Mouse (Mus musculus) embryonic fibroblast, embryonic 13.5 days (primary cell): ENCODE data around the gene Eef1akmt1. TPM values are rescaled to one million over a fixed set of nuclear protein-coding genes. Genes with fewer than 3 reads are reported as not detected.

ENCODE experiments used
- H3K27ac ChIP-seq: 2 replicates; pipeline ENCODE4 v1.5.1; 2012; ENCODE audit warnings: low read length, control low read depth, inconsistent platforms; ENCODE audit not compliant: insufficient read depth
- H3K4me1 ChIP-seq: 2 replicates; pipeline ENCODE4 v1.6.1; 2011; ENCODE audit warnings: low read length; ENCODE audit not compliant: control insufficient read depth, insufficient read depth
- H3K4me3 ChIP-seq: 2 replicates; pipeline ENCODE4 v1.5.1; 2011; ENCODE audit warnings: mild to moderate bottlenecking, control low read depth, low read length; ENCODE audit not compliant: insufficient read depth
- CTCF ChIP-seq: IDR thresholded peaks from 2 replicates; pipeline ENCODE4 v1.5.1; 2011; ENCODE audit warnings: mild to moderate bottlenecking, control low read depth, low read length, moderate library complexity, borderline replicate concordance; ENCODE audit not compliant: insufficient read depth
- POLR2A ChIP-seq: IDR thresholded peaks from 2 replicates; pipeline ENCODE4 v1.6.1; 2011; ENCODE audit warnings: low read depth, mild to moderate bottlenecking, control low read depth, low read length, moderate library complexity
- polyA plus RNA-seq: library from polyadenylated mRNA; stranded (reverse); fragments of >200 nt; gene quantifications from 2 replicates; pipeline ENCODE4 v1.2.4, GENCODE M21; 2011; ENCODE audit warnings: low read depth; ENCODE audit not compliant: missing spikeins, insufficient read length

Eef1akmt1 gene
- polyA plus RNA-seq, 1 experiment = 52.1 TPM

DNA sequence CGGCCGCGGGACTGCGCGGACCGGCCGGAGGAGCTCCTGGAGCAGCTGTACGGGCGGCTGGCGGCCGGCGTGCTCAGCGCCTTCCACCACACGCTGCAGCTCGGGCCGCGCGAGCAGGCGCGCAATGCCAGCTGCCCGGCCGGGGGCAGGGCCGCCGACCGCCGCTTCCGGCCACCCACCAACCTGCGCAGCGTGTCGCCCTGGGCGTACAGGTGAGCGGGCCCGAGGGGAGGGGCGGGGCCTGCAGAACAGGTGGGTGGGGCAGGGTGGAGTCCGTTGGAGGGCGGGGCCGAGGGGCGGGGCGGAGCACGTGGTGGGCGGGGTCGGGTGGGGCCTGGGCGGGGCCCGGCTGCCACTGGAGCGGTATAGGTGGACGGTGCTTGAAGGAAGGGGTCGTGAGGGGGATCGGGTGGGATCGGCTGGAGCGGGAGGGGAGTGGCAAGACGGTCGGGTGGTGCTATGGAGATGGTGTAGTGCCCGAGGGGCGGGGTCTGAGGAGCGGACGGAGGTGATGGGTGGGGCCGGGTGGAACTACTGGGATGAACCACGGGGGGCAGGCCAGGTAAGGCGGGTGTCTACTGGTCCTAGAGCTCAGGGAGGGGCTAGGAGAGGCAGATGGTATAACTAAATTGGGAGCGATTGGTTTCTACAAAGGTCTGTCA is 45.9 kb downstream of the Eef1akmt1 start:
- Histone ChIP-seq H3K27ac (no peak overlapping the region), H3K4me1 (no peaks in the 10 kb centered on the region), H3K4me3 (peak overlapping the region; percentile 57)
- no peak for TF ChIP-seq CTCF
- no peak for TF ChIP-seq POLR2A

DNA sequence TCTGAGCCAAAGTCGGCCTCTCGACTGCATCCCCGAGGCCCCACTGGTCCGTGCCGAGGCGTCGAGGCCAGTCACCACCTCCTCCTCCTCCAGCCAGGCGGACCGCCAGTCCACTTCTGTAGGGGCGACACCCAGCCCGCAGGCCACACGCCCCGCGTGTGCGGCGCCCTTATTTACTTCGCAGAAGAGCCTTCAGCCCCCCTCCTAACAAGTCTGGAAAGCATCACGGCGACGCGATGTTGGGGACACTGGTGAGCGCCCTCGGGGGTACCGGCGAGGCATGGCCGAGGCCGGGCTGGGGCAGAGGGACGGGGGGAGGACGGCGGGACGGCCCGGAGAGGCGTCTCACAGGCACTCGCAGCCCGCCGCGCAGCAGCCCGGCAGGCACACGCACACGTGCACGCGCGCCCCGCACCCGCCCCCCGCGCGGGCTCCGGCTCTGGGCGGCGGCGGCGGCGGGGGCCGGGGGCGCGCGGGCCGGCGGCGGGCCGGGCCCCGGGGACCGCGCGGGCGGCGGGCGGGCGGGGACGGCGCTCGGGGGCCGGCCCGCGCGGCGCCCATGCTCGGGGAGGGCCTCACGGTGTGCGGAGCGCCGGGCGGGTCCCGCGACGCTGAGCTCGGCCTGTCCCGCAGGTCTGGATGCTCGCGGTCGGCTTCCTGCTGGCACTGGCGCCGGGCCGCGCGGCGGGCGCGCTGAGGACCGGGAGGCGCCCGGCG is 46.6 kb downstream of the Eef1akmt1 start, which contains the start of gene Il17d:
Gene Il17d (plus strand): TSS at position 107 of the 717 bp plus-strand sequence.
- Histone ChIP-seq H3K4me3 (peak within 1 kb of the TSS; percentile 57), H3K4me1 (no peaks in the 10 kb centered on the region), H3K27ac (no peak within 1 kb of the TSS)
- 0 out of 2 replicates have a peak, but pooled peaks have one; percentile 17 for TF ChIP-seq POLR2A
- TF ChIP-seq CTCF = no peak

DNA sequence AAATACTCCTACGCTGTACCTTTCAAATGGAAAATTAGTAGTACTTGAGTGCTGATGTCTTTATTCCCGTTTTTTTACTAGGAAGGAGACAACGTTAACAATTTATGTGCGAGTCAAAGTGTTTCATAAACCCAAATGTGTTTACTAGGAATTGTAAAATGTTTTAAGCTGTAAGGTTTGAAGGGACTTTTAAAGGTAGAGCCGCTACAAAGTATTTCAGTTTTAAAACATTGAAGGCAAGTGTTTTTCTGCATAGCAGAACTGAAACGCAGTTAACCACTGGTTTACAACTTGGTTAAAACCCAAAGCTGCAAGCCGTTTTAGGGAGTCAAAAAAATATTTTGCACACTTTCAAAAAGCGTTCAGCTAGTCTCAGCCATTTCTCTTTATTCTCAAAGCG is 47.6 kb downstream of the Eef1akmt1 start:
- no peaks in the 10 kb centered on the region for H3K4me1 ChIP-seq
- no peak overlapping the region for H3K27ac ChIP-seq
- TF ChIP-seq CTCF = no peak
- no peak for TF ChIP-seq POLR2A
- H3K4me3 ChIP-seq = no peak overlapping the region

DNA sequence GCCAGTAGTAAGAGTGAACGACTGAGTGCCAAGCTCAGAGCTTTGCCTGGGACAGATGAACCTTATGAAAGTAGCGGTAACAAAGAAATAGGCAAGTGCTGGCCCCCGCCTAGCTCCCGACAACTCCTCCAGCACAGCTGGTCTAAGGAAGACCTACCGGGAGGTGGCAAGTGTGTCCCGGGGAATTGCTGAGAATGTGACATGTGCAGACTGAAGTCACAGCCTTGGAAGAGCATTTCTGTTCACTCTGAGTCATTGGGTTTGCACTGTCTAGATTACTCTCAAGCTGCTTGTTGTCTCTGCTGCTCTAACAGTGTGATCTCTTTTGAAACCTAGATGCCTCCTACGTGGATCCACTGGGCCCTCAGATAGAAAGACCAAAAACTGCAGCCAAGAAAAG is 54.4 kb downstream of the Eef1akmt1 start:
- Histone ChIP-seq H3K4me3 (no peak overlapping the region), H3K4me1 (peaks cover 7% of the 10 kb centered on the region; the same call in 1 of the 2 replicates), H3K27ac (no peak overlapping the region)
- TF ChIP-seq POLR2A (no peak), CTCF (no peak)

GRCm38 (mm10) chr14:57515156-57515762 is 56.2 kb downstream of the Eef1akmt1 start:
- H3K4me1 ChIP-seq = peaks cover 7% of the 10 kb centered on the region; the same call in 1 of the 2 replicates
- H3K4me3 ChIP-seq = no peak overlapping the region
- no peak for TF ChIP-seq POLR2A
- no peak for TF ChIP-seq CTCF
- no peak overlapping the region for H3K27ac ChIP-seq

DNA sequence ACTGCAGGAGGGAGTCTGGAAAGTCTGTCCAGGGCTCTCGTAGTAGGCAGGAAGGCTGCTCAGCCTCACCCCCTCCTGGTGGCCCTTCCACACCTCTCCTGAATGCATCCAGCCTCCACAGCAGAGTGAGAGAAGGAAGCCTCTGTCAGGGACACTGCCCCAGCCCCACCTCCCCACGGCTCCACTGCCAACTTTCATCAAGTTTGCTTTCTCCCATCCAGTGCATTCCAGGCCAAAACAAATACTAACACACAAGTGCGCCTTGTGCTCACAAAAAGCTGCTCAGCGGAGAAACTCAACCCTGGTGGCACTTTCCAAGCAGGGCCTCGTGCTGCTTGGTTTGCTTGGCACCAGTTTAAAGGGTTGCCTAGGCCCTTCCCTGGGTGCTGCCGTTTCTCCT is 61.9 kb downstream of the Eef1akmt1 start:
- no peaks in the 10 kb centered on the region for H3K4me1 ChIP-seq
- TF ChIP-seq CTCF (no peak), POLR2A (no peak)
- no peak overlapping the region for H3K27ac ChIP-seq
- no peak overlapping the region for H3K4me3 ChIP-seq

- Histone ChIP-seq H3K27ac (no peak overlapping the region), H3K4me3 (no peak overlapping the region), H3K4me1 (no peaks in the 10 kb centered on the region)
- TF ChIP-seq CTCF (no peak), POLR2A (no peak)
These were observed 67.7 kb downstream of the Eef1akmt1 start for GRCm38 (mm10) chr14:57503729-57504128.

Other genes starting within 250 kb of the Eef1akmt1 start
- gene Cryl1, start 173.1 kb downstream of the Eef1akmt1 start, polyA plus RNA-seq = 12.9 and 13.6 TPM in 2 replicates
- 12.8 and 22.8 TPM in 2 replicates for gene Ift88, start 147.6 kb downstream of the Eef1akmt1 start, polyA plus RNA-seq
- 3.5 and 4.4 TPM in 2 replicates for gene Il17d, start 46.8 kb downstream of the Eef1akmt1 start, polyA plus RNA-seq
- gene Xpo4, start 93.8 kb upstream of the Eef1akmt1 start, polyA plus RNA-seq = 27.7 and 29.5 TPM in 2 replicates
- gene Gm49361, start 174.5 kb upstream of the Eef1akmt1 start, polyA plus RNA-seq = 0.27 TPM in 1 of 2 replicates, not detected in the other
- gene Lats2, start 186.8 kb upstream of the Eef1akmt1 start, polyA plus RNA-seq = 50.8 and 52.7 TPM in 2 replicates
- 18.7 and 57.7 TPM in 2 replicates for gene Sap18, start 226.6 kb upstream of the Eef1akmt1 start, polyA plus RNA-seq